Mouse (Mus musculus) thymus, adult 2 months (tissue): Measurements from ENCODE around the gene Tenm2.

Experiments used
- CTCF ChIP-seq: fragments of 200-500 bp; IDR thresholded peaks from 2 replicates; pipeline ENCODE4 v1.5.1; 2012; ENCODE audit warnings: mild to moderate bottlenecking, control low read depth, low read length, moderate library complexity, borderline replicate concordance; ENCODE audit not compliant: control insufficient read depth, poor library complexity, insufficient read depth; ENCODE audit errors: extremely low read depth
- POLR2A ChIP-seq: fragments of 200-500 bp; IDR thresholded peaks from 2 replicates; pipeline ENCODE4 v1.6.1; 2012; ENCODE audit warnings: mild to moderate bottlenecking, low read length, control low read depth, moderate library complexity; ENCODE audit not compliant: control insufficient read depth, poor library complexity, insufficient read depth; ENCODE audit errors: extremely low read depth

- TF ChIP-seq POLR2A (no peak), CTCF (no peak)
These were observed 682.5 kb downstream of the Tenm2 start for GRCm38 (mm10) chr11:36553286-36553685.
